Mouse (Mus musculus) heart, embryonic 12.5 days (tissue): ENCODE results near the gene 2210407C18Rik. TPM values are rescaled to one million over a fixed set of nuclear protein-coding genes. Genes with fewer than 3 reads are reported as not detected.
A peak's percentile ranks its signal among the peaks of the same experiment; 100 is the strongest.

Source experiments
- ATAC-seq: fragments of 200-750 bp; cut with Nextera tagmentation; 2 replicates; pipeline ENCODE4 v1.8.0; 2017; ENCODE audit warnings: moderate TSS enrichment, moderate library complexity; ENCODE audit not compliant: insufficient number of reproducible peaks, low FRiP score
- H3K27ac ChIP-seq: fragments of 300-500 bp; sonication (generic); 2 replicates; pipeline ENCODE4 v1.5.1; 2016; ENCODE audit warnings: mild to moderate bottlenecking, moderate library complexity; ENCODE audit not compliant: poor library complexity, severe bottlenecking
- H3K27me3 ChIP-seq: fragments of 300-500 bp; sonication (generic); replicated peaks from 2 replicates; pipeline ENCODE4 v1.6.1; 2016; ENCODE audit warnings: mild to moderate bottlenecking, moderate library complexity
- H3K36me3 ChIP-seq: fragments of 300-500 bp; sonication (generic); 2 replicates; pipeline ENCODE4 v1.6.1; 2016; ENCODE audit warnings: mild to moderate bottlenecking, moderate library complexity
- H3K4me1 ChIP-seq: fragments of 300-500 bp; sonication (generic); replicated peaks from 2 replicates; pipeline ENCODE4 v1.6.1; 2016; ENCODE audit warnings: mild to moderate bottlenecking
- H3K4me2 ChIP-seq: fragments of 300-500 bp; sonication (generic); 2 replicates; pipeline ENCODE4 v1.6.1; 2016; ENCODE audit warnings: mild to moderate bottlenecking, moderate library complexity
- H3K4me3 ChIP-seq: fragments of 300-500 bp; sonication (generic); 2 replicates; pipeline ENCODE4 v1.5.1; 2016; ENCODE audit warnings: mild to moderate bottlenecking
- H3K9ac ChIP-seq: fragments of 300-500 bp; sonication (generic); 2 replicates; pipeline ENCODE4 v1.6.1; 2016; ENCODE audit warnings: mild to moderate bottlenecking, moderate library complexity
- H3K9me3 ChIP-seq: fragments of 300-500 bp; sonication (generic); replicated peaks from 2 replicates; pipeline ENCODE4 v1.6.1; 2016; ENCODE audit warnings: mild to moderate bottlenecking, moderate library complexity
- WGBS: fragments of 180-500 bp; shearing (Covaris S2); methylation state at CpG from one replicate; pipeline ENCODE4 v1.1.7; 2016; 5-methylcytosine and 5-hydroxymethylcytosine counted together
- polyA plus RNA-seq: library from polyadenylated mRNA; unstranded; fragments of >200 nt; fragmentation: Nextera tagmentation; extraction: Ambion mirVana; gene quantifications from 2 replicates; pipeline ENCODE4 v1.2.1, GENCODE M21; 2016

The 2210407C18Rik gene
- polyA plus RNA-seq, result not detected in 2 replicates

DNA sequence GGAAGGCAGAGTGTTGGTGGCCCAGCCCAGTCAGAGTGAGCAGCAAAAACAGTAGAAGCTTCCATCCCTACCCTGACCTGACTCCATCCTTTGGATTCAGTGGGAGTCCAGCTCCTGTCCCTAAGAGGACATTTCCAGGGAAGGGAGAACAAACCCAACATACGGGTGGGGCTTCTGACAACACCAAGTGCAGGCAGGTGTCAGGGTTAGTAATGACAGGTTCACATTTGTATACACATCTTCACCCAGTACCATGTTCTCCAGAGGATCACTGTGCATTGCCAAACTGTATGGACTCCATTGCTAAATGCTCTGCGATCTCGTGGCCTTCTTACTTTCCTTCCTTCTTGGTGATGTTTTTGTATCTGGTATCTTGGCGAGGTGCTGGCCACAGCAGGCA, at the start of gene 2210407C18Rik:
2210407C18Rik (minus strand) TSS at position 101 of the 400 bp plus-strand sequence.
- ATAC-seq, result no peak
- Histone ChIP-seq H3K9me3 (no peaks in the 10 kb centered on the region), H3K4me2 (no peak within 1 kb of the TSS), H3K27ac (no peak within 1 kb of the TSS), H3K4me1 (peaks cover 8% of the 10 kb centered on the region), H3K27me3 (no peaks in the 10 kb centered on the region), H3K4me3 (no peak within 1 kb of the TSS), H3K9ac (no peak within 1 kb of the TSS), H3K36me3 (no peaks in the 10 kb centered on the region)
- WGBS, result 81% methylated on average over 4 of the region's 4 CpGs

GRCm38 (mm10) chr11:58658596-58658995, 42.7 kb upstream of the 2210407C18Rik start, which contains the start of gene Olfr322:
Olfr322 (plus strand) TSS chr11:58658782.
- Histone ChIP-seq H3K4me2 (no peak within 1 kb of the TSS), H3K27ac (no peak within 1 kb of the TSS), H3K4me3 (no peak within 1 kb of the TSS), H3K36me3 (no peaks in the 10 kb centered on the region), H3K4me1 (no peaks in the 10 kb centered on the region), H3K9me3 (no peaks in the 10 kb centered on the region), H3K9ac (no peak within 1 kb of the TSS), H3K27me3 (no peaks in the 10 kb centered on the region)
- 82% methylated on average over 4 of the region's 4 CpGs for WGBS
- ATAC-seq, result no peak

- Histone ChIP-seq H3K36me3 (no peaks in the 10 kb centered on the region), H3K4me1 (no peaks in the 10 kb centered on the region), H3K4me2 (no peak overlapping the region), H3K27me3 (no peaks in the 10 kb centered on the region), H3K4me3 (no peak overlapping the region), H3K9ac (no peak overlapping the region), H3K27ac (no peak overlapping the region), H3K9me3 (peaks cover 5% of the 10 kb centered on the region; the same call in 1 of the 2 replicates)
- WGBS, result 89% methylated on average over 3 of the region's 3 CpGs
- no peak for ATAC-seq
These were observed 39.3 kb upstream of the 2210407C18Rik start for GRCm38 (mm10) chr11:58655151-58655550.

DNA sequence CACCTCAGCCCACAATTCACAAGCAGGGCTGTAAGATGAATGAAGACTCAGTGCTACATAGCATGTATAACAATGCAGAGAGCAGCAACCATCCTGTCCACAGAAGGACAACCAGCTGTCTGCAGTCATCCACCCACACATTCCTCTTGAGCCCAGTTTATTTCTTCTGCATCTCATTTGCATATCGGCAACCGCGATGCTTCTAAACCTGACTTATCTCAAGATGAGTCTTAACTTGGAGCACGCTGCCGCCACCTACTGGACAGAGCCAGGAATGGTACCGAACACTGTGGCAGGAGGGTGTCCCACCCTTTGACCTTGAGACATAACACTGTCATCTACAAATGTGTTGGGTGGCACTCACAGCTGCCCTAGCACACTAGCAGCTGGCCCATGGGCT, 27.5 kb upstream of the 2210407C18Rik start:
- 0 out of 2 replicates have a peak overlapping the region, but pooled peaks have one; percentile 14 for H3K4me2 ChIP-seq
- no peaks in the 10 kb centered on the region for H3K36me3 ChIP-seq
- H3K27ac ChIP-seq, result no peak overlapping the region
- H3K4me3 ChIP-seq, result no peak overlapping the region
- peaks cover 27% of the 10 kb centered on the region for H3K27me3 ChIP-seq
- H3K4me1 ChIP-seq, result peaks cover 8% of the 10 kb centered on the region
- no peaks in the 10 kb centered on the region for H3K9me3 ChIP-seq
- H3K9ac ChIP-seq, result no peak overlapping the region
- WGBS, result 31% methylated on average over 6 of the region's 6 CpGs
- ATAC-seq, result no peak

DNA sequence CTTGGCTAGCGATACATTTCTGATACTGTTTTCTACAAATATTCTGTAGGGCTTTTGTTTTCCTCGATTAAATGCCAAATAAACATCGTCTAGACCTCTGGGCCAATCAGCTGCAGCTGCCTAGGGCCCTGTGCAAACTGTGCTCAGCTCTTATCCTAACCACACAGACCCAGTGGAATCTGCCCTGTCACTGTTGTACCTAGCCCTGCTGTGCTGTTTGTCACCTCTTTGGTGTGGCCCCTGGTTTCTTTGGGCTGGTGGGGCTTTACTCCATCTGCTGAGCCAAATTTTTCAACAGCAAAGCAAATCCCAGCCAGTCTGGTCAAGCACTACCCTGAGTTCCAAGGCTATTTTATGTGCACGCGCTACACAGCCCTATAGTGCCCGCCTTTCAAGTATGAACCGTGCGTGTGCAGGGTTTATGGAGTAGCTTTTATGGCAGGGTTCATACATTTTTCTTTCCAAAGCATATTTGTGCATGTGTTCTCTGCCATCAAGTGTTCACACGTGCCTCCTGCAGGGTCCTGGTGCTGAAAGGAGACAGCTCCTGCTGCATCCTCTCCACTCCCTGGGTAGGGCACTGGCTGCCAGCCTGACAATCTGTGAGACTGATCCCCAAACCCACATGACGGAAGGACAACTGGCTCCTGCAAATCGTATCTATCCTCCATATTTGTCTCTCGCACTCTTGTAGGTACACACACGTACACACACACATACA, 25.9 kb upstream of the 2210407C18Rik start:
- H3K9ac ChIP-seq, result no peak overlapping the region

GRCm38 (mm10) chr11:58641057-58641456, 25.2 kb upstream of the 2210407C18Rik start:
- H3K27me3 ChIP-seq, result peaks cover 41% of the 10 kb centered on the region
- H3K4me3 ChIP-seq, result peak overlapping the region; percentile 47
- peak overlapping the region; percentile 56 for H3K27ac ChIP-seq
- peak; percentile 82 for ATAC-seq
- WGBS, result 25% methylated on average over 14 of the region's 14 CpGs
- no peaks in the 10 kb centered on the region for H3K36me3 ChIP-seq
- H3K4me1 ChIP-seq, result peaks cover 8% of the 10 kb centered on the region
- peak overlapping the region; percentile 71 for H3K4me2 ChIP-seq
- no peaks in the 10 kb centered on the region for H3K9me3 ChIP-seq
- peak overlapping the region; percentile 59 for H3K9ac ChIP-seq

More for the DNA sequence above, 25.9 kb upstream of the 2210407C18Rik start:
- Histone ChIP-seq H3K4me3 (no peak overlapping the region), H3K4me1 (peaks cover 8% of the 10 kb centered on the region), H3K4me2 (0 out of 2 replicates have a peak overlapping the region, but pooled peaks have one; percentile 3), H3K36me3 (no peaks in the 10 kb centered on the region), H3K27ac (peak overlapping the region; percentile 71), H3K27me3 (peaks cover 41% of the 10 kb centered on the region), H3K9me3 (no peaks in the 10 kb centered on the region)
- WGBS, result 80% methylated on average over 13 of the region's 13 CpGs
- peak; percentile 96 for ATAC-seq

- H3K27me3 ChIP-seq, result peaks cover 41% of the 10 kb centered on the region
- peaks cover 8% of the 10 kb centered on the region for H3K4me1 ChIP-seq
- peak within 1 kb of the TSS; percentile 47 for H3K4me3 ChIP-seq
- H3K27ac ChIP-seq, result peak within 1 kb of the TSS; percentile 56
- peak within 1 kb of the TSS; percentile 71 for H3K4me2 ChIP-seq
- no peaks in the 10 kb centered on the region for H3K9me3 ChIP-seq
- no peaks in the 10 kb centered on the region for H3K36me3 ChIP-seq
- peak; percentile 35 for ATAC-seq
- peak within 1 kb of the TSS; percentile 59 for H3K9ac ChIP-seq
- WGBS, result 3% methylated on average over 34 of the region's 34 CpGs
These were observed 24.5 kb upstream of the 2210407C18Rik start, which contains the start of gene Trim58 for GRCm38 (mm10) chr11:58640272-58640867. Trim58 (plus strand) TSS chr11:58640465.

GRCm38 (mm10) chr11:58638176-58638701, 22.4 kb upstream of the 2210407C18Rik start:
- WGBS, result 65% methylated on average over 7 of the region's 7 CpGs
- Histone ChIP-seq H3K36me3 (no peaks in the 10 kb centered on the region), H3K4me1 (peaks cover 8% of the 10 kb centered on the region), H3K4me2 (no peak overlapping the region), H3K9me3 (no peaks in the 10 kb centered on the region), H3K9ac (no peak overlapping the region), H3K27me3 (peaks cover 41% of the 10 kb centered on the region), H3K4me3 (no peak overlapping the region), H3K27ac (no peak overlapping the region)
- no peak for ATAC-seq

DNA sequence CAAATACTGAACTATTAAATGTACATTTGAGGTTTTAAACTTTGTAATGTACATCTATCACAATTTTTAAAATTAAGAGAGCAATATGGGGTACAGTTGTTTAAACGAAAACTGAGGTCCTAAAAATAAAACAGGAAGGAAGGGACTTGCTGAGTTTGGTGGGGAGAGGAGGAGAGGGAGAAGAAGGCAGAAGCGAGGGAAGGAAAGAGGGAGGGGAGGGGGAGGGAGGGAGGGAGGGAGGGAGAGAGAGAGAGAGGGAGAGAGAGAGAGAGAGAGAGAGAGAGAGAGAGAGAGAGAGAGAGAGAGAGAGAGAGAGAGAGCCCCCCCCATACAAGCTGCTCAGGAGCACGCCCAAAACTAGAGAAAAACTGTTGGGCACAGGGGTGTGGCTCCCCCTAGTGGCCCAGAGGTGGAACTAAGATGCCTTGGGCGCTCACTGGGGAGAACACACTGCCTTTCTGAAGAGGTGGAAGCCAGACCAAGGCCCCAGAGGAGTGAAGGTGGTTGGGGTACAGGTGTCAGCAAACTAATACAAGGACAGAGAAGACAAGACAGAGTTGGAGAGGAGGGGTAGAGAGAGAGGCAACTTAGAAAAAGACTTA, 20.6 kb upstream of the 2210407C18Rik start:
- no peak overlapping the region for H3K4me2 ChIP-seq
- no peaks in the 10 kb centered on the region for H3K36me3 ChIP-seq

GRCm38 (mm10) chr11:58634878-58635277, 19.0 kb upstream of the 2210407C18Rik start:
- Histone ChIP-seq H3K4me1 (no peaks in the 10 kb centered on the region), H3K36me3 (no peaks in the 10 kb centered on the region), H3K4me3 (no peak overlapping the region), H3K27ac (no peak overlapping the region), H3K4me2 (no peak overlapping the region), H3K27me3 (peaks cover 27% of the 10 kb centered on the region), H3K9me3 (no peaks in the 10 kb centered on the region), H3K9ac (no peak overlapping the region)
- no peak for ATAC-seq
- 60% methylated on average over 4 of the region's 4 CpGs for WGBS

More for the DNA sequence above, 20.6 kb upstream of the 2210407C18Rik start:
- H3K9me3 ChIP-seq, result no peaks in the 10 kb centered on the region
- peaks cover 8% of the 10 kb centered on the region for H3K4me1 ChIP-seq
- H3K27me3 ChIP-seq, result peaks cover 38% of the 10 kb centered on the region
- no peak overlapping the region for H3K27ac ChIP-seq
- H3K4me3 ChIP-seq, result no peak overlapping the region
- 14% methylated on average over 3 of the region's 4 CpGs for WGBS
- H3K9ac ChIP-seq, result no peak overlapping the region
- ATAC-seq, result no peak

DNA sequence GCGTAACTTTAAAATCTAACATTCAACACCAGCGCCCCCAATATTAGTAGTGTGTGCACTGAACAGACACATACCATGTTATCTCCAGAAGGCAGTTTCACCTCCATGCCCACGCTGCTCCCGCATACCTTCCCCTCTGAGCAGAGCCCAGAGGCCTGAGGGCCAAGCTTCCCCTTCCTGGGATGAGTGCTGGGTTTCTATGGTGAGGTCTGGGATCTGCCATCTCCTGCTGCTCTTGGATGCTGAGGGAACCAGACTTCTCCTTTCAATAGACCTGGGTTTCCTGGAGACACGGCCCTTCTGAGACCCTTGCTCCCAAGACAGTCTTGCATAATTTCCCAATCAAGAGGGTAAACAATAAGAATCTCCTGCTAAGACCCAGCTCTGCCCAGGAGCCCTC, 14.5 kb upstream of the 2210407C18Rik start, which contains the start of gene Olfr323:
Olfr323 (minus strand) TSS at position 101 of the 400 bp plus-strand sequence.
- no peaks in the 10 kb centered on the region for H3K9me3 ChIP-seq
- H3K4me3 ChIP-seq, result no peak within 1 kb of the TSS
- H3K36me3 ChIP-seq, result no peaks in the 10 kb centered on the region
- 66% methylated on average over 5 of the region's 5 CpGs for WGBS
- ATAC-seq, result no peak
- no peak within 1 kb of the TSS for H3K4me2 ChIP-seq
- no peak within 1 kb of the TSS for H3K27ac ChIP-seq
- 0 out of 2 replicates have a peak, but pooled peaks cover 4% of the 10 kb centered on the region for H3K27me3 ChIP-seq
- no peaks in the 10 kb centered on the region for H3K4me1 ChIP-seq
- H3K9ac ChIP-seq, result no peak within 1 kb of the TSS
